Mouse (Mus musculus): ENCODE measurements around the gene Pck1.
A peak's percentile ranks its signal among the peaks of the same experiment; 100 is the strongest.
"Not testable (repeated sequence)": the region's sequence is repeated elsewhere in the genome, so short reads cannot be mapped to it uniquely, and the experiment has no call there.

The Pck1 gene

GRCm38 (mm10) chr2:173152436-173153151, at the start of gene Pck1:
Pck1 (plus strand) TSS chr2:173153048.
- no peak for DNase-seq (ENCODE audit: low read depth)

DNA sequence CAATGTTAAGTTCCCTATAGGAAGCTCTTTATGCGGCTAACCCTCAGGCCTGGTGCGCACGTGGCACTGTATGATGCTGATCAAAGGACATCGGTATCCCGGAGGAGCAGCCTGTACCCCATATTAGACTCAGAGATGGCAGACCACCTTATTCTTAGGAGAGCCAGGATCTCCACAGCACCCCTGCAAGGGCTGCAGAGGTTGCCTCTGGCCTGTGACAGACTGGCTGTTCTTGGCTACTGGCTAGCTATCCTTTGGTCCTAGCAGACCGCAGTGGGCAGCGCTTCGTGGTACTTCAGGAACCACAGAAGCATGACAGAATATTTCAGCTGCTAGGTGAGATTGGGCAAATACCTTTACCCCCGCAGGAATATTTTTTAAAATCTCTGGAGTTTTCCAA, 46.4 kb upstream of the Pck1 start:
- no peak for DNase-seq (ENCODE audit: low read depth)

DNA sequence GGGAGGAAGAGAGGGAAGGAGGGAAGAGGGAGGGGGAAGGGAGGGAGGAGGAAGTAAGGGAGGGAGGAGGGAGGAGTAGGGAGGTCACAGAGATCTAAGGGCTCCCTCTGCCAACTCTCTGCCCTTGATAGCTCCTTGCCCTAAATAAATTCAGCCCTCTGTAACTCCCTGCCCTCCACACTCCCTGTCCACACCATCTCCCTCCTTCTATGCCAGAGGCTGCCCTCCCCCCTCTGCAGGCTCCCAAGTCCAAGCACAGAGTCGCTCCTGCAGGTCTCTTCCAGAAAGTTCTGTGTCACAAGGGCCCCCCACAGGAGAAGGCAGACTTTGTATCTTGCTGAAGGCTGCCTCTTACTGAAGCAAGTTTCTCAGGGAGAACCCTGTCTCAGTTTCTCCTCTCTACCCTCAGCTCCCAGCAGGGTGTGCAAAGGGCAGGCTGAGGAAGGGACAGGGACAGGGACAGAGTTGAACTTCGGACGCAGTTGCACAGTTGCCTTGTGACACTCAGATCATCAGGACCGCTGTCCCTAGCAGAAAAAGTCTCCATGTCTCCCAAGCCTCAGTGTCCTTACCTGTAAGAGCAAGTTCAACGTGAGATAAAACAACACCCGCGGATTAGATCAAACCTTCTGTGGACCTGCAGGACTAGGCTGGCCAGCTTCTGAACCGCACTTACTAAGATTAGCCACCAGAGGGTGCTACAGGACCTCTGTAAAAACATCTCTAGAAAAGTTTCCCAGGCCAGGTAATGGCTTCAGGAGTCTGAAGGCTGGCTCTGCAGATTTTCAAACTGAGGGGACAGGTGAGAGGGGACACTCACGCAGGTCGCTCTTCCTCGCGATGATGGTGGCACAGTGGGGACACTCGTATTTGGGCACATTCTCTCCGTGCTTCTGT, 45.7 kb upstream of the Pck1 start:
- peak; percentile 50 for DNase-seq (ENCODE audit: low read depth)

DNA sequence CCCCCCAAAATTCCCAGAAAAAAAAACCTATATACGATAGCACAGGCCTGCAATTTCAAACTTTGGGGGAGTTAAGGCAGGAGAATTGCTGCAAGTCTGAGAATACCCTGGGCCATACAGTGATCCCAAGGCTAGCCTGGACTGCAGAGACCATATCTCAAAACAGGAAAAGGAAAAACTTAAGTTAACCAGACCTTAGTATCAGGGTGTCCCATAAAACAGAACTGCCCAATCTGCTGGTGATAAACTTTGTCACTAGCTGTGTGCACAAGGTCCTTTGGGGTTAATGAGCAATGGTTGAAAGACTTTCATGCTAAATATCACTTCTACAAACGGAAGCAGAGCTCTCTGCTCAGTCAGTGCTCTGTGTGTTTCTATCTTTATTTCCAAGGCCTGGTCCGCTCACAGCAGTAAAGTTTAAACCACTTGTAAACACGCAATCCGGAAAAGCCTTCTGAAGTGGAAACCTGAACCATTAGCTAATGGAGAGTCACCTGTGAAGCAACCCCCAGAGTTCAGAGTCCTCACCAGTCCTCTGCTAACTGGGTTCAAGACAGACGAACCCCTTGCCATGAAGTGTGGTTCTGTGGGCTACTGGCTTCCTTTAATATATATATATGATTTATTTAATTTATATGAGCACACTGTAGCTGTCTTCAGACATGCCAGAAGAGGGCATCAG, 44.2 kb upstream of the Pck1 start:
- no peak for DNase-seq (ENCODE audit: low read depth)

DNA sequence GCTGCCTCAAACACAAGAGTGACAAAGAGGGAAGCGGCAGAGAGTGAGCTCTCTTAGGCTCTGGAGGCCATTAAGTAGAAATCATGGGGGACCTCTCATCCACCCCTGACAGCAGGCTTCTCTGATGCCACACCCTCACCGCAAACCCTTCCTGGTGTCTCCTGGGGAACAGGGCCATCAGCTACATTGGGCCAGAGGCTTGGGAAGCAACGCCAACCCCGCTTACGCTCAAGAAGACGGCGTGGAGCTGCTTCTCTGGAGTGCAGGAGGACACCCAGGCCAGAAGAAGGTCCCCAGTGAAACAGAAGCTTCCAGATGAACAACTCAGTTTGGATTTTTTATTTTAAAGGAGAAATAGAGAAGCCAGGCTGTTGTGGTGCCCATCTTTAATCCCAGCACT, 43.3 kb upstream of the Pck1 start:
- no peak for DNase-seq (ENCODE audit: low read depth)

DNA sequence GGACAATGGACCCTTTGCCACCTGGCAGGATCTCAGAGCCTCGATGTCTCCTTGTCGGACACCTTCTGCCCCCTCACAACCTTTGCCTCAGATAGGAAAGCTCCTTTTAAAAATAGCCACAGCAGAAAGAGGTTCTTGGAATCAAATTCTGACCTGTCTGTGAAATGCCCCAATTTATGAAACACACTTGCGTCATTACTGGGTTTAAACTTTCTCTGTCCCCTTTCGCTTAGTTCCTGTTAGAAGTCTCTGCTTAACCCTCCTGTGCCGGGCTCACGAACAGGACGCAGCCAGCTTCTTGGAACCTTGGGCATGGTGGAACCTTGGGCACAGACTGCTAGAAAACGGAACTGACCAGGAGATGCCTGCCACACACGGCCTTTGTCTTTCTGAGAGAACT, 42.3 kb upstream of the Pck1 start:
- DNase-seq (ENCODE audit: low read depth): no peak

- DNase-seq (ENCODE audit: low read depth): not testable (repeated sequence)
Measured at GRCm38 (mm10) chr2:173113796-173114195, 39.1 kb upstream of the Pck1 start.

DNA sequence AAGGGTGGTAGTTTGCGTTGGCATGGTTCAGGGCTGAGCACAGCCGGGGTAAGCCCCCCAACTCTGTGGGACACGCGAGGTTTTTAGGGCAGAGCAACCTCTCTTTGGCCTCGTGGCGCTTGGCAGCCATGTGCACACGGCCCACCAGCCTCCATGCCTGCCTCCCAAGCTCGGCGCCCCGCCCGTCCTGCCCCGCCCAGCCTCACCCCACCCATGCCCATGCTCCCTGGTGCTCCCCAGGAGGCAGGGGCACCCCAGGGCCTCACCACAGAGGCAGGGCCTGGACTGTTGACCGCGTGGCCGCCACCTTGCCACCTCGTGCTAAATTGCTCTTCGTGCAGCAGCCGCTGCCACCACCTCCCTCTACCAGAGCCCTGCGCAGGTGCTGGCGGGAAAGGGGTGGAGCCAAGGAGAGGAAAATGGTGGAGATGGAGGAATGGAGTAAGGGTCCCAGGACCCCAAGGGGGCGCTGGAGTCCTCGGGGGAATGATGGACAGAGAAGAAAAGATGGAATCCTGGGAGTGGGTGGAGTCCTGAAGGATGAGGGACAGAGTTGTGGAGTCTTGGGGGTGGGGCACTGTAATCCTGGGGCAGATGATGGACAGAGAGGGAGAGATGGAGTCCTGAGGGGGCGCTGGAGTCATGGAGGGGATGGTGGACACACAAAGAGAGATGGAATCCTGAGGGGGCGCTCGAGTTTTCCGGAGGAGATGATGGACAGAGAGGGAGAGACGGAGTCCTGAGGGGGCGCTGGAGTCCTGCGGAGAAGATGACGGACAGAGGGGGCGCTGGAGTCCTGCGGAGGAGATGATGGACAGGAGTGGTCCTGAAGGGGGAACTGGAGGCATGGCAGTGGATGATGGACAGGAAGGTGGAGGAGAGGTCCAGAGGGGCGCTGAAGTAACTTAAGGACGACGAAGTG, 33.6 kb upstream of the Pck1 start, which contains the start of gene Ctcfl:
TSS of gene Ctcfl (minus strand) at position 503 of the 922 bp plus-strand sequence.
- no peak for DNase-seq (ENCODE audit: low read depth)

GRCm38 (mm10) chr2:173120117-173120516, 32.7 kb upstream of the Pck1 start:
- not testable (repeated sequence) for DNase-seq (ENCODE audit: low read depth)

DNA sequence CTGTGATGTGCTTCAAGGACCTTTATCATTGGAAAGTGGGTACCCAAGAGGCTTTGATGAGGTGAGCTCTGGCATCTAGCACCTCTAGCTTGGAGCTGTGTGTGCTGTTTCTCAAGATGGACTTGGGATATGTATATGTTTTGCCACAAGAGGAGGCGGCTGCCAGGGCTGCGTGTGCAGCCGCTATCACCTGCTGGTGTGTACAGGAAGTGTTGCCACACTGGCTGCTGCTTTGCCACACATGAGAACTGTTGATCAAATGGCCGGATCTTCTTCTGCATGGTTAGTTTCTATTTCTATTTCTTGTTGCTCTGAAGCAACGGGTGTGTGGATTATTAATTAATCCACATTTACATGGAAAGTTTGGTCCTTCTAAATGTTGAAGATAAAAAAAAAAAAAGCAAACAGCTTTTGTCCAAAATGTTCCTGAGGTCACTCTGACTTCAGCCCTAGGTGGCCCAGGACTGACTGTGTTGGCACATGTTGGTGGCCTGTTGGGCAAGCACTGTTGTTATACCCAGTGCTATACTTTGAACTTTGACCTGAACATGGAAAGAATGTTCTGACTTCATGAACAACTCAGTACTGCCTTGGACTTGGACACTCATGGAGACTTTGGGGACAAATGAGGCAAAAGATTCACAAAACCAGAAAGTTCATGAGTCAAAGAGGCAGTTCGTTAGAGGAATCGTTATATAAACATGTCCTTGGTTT, 28.7 kb upstream of the Pck1 start:
- no peak for DNase-seq (ENCODE audit: low read depth)

DNA sequence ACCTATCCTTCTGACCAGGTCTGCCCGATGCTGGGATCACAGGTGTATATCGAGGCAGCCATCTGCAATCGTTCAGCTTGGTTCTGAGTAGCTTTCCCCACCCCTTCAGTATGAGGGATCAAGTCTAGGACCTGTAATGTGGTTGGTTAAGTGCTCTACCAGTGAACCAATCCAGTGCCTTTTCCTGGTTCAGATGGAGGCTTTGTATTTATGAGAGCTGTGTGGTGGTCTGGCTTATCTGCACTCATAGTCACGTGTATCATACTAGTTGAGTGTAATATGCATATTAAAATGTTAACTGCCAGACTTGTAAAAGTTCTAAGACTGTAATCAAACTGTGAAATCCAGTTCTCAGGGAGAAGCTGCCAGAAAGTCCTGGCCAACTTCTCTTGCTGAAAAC, 26.5 kb upstream of the Pck1 start:
- DNase-seq (ENCODE audit: low read depth): no peak

DNA sequence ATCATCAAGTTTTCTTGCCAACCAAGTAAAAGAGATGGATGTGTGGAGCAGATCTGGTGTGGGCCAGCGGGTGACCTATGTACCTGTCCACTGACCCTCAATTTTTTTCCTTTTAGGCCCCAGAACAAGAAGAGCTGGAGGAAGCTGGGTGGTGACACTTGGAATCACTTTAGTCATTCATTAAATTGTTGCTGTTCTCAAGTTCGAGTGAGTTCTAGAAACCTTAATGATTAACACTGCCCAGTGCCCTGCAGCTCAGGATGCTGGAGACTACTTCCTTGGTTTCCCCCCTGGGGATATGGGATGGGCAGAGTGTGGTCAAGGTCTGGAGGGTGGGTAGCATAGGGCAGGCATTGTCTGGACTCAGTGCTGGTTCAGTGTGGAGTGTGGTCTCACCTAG, 23.7 kb upstream of the Pck1 start:
- DNase-seq (ENCODE audit: low read depth): no peak

GRCm38 (mm10) chr2:173132262-173132661, 20.6 kb upstream of the Pck1 start:
- DNase-seq (ENCODE audit: low read depth): no peak

DNA sequence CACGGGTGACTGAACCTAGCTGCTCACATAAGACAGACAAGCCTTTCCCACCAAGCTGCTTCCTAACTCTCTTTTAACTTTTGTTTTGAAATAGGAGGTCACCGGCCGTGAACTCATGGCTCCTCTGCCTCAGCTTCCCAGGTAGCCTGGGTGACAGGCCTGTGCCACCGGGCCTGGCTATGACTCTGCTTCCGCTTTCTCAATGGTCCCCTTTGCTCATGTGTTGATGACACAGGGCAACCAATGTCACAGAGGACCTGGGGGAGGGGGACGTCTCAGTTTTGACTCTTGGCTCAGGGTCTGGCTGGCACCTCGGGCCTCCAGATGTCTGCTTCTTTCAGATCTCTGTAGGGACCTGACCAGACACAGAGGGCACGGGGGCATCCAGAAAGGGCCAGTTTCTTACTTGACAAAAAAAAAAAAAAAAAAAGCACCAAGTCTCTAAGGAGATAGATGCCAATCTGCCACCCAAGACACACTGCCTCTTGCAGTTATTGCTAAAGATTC, 20.0 kb upstream of the Pck1 start:
- no peak for DNase-seq (ENCODE audit: low read depth)

DNA sequence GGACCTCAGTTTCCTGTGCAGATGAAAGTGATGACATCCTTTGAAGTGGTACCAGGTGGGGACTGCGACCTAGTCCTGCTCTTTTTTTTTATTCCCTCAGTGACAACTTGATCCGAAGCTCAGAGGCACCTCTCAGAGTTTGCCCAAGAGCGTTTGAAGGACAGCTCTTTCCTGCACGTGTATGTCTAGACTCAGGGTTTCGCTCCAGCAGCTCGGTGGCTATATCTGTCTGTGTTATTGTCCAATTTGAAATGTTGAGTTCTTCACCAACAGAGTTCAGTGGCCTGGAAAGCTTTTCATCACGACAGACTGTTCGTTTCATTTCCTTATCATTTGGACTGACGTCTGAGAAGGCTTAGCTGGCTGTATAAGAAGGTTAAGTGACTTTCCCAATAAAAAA, 18.2 kb upstream of the Pck1 start:
- no peak for DNase-seq (ENCODE audit: low read depth)

DNA sequence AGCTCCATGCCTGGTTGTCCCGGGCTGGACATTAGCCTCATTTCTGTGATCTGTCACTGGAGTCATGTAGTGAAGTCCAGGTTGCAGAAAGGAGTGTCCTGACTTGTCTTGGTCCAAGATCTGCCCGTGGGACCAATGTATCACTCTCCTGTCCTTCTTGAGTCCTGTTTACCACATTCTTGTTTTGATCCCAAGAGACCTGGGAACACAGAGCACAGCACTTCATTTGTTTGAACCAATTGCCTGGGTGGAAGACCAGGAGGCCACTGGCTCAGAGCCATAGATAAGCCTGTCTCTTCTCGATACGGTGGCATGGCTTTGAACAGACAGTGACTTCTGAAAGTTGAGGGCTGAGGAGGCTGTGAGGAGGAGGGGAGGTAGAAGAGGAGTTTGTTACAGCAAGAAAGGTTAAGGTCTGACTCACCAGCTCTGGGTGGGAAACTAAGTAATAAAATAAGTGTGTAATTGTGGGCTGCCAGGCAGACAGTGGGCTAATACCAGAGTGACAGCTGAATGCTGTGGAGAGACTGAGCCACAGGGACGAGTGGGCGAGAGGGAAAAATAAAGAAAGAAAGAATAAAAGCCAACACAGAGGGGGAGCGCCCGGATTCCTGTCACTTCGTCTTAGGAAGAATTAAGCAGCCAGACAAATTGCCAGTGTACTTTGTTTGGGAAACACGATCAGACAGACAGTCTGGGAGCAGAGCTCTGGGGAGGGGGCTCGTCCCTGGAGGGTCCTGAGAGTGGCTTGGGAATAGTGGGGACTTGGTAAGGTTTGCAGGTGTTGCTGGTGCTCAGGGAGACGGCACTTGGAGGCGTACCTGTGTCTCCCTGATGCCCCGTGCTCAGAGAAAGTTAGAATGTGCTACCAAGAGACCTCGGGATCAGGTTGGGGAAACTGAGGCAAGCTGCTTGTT, 14.3 kb upstream of the Pck1 start:
- no peak for DNase-seq (ENCODE audit: low read depth)

GRCm38 (mm10) chr2:173143611-173144010, 9.2 kb upstream of the Pck1 start:
- no peak for DNase-seq (ENCODE audit: low read depth)

DNA sequence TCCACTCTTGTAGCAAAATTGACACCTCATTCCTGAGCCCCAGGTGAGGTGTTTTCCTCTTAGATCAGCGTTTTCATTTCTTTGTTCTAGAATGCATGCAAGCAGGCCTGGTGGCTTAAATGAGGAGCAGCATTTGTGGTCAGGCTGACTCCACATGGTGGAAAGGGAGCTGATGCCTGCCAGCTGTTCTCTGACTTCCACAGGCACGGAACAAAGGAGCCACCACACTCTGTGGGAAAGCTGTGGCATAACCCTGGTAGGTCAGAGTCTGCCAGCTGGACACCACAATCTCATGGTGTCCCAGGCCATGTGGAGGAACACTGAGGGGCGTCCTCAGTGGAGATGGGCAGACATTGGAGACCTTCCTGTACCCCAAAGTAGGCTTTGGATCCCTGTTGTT, 7.0 kb upstream of the Pck1 start:
- DNase-seq (ENCODE audit: low read depth): no peak

- no peak for DNase-seq (ENCODE audit: low read depth)
Measured at GRCm38 (mm10) chr2:173146728-173147127, 6.1 kb upstream of the Pck1 start.

- DNase-seq (ENCODE audit: low read depth): no peak
Measured at GRCm38 (mm10) chr2:173148001-173148400, 4.8 kb upstream of the Pck1 start.
